Mouse (Mus musculus) limb, embryonic 13.5 days (tissue): ENCODE data around the gene Bri3bp. TPM values are rescaled to one million over a fixed set of nuclear protein-coding genes. Genes with fewer than 3 reads are reported as not detected.
A peak's percentile ranks its signal among the peaks of the same experiment; 100 is the strongest.
"Not testable (repeated sequence)": the region's sequence is repeated elsewhere in the genome, so short reads cannot be mapped to it uniquely, and the experiment has no call there.

ENCODE experiments used
- ATAC-seq: fragments of 200-750 bp; cut with Nextera tagmentation; 2 replicates; pipeline ENCODE4 v1.8.0; 2017; ENCODE audit warnings: low read depth, moderate number of reproducible peaks, moderate TSS enrichment; ENCODE audit not compliant: low FRiP score
- H3K27ac ChIP-seq: fragments of 300-500 bp; sonication (generic); 2 replicates; pipeline ENCODE4 v1.5.1; 2015; ENCODE audit warnings: inconsistent platforms, mild to moderate bottlenecking, moderate library complexity
- H3K27me3 ChIP-seq: fragments of 300-500 bp; sonication (generic); 2 replicates; pipeline ENCODE4 v1.6.1; 2015; ENCODE audit warnings: mild to moderate bottlenecking, inconsistent platforms
- H3K36me3 ChIP-seq: fragments of 300-500 bp; sonication (generic); 2 replicates; pipeline ENCODE4 v1.6.1; 2015; ENCODE audit warnings: inconsistent platforms, mild to moderate bottlenecking, moderate library complexity
- H3K4me1 ChIP-seq: fragments of 300-500 bp; sonication (generic); 2 replicates; pipeline ENCODE4 v1.6.1; 2015; ENCODE audit warnings: inconsistent platforms
- H3K4me2 ChIP-seq: fragments of 300-500 bp; sonication (generic); replicated peaks from 2 replicates; pipeline ENCODE4 v1.6.1; 2015; ENCODE audit warnings: inconsistent platforms, mild to moderate bottlenecking, moderate library complexity
- H3K4me3 ChIP-seq: fragments of 300-500 bp; sonication (generic); 2 replicates; pipeline ENCODE4 v1.5.1; 2015; ENCODE audit warnings: moderate library complexity, mild to moderate bottlenecking, inconsistent platforms
- H3K9ac ChIP-seq: fragments of 300-500 bp; sonication (generic); 2 replicates; pipeline ENCODE4 v1.6.1; 2015; ENCODE audit warnings: mild to moderate bottlenecking, inconsistent platforms
- H3K9me3 ChIP-seq: fragments of 300-500 bp; sonication (generic); 2 replicates; pipeline ENCODE4 v1.6.1; 2016; ENCODE audit warnings: inconsistent platforms
- WGBS: fragments of 180-500 bp; shearing (Covaris S2); methylation state at CpG from one replicate; pipeline ENCODE4 v1.1.7; 2015; 5-methylcytosine and 5-hydroxymethylcytosine counted together
- polyA plus RNA-seq: library from polyadenylated mRNA; unstranded; fragments of >200 nt; fragmentation: Nextera tagmentation; extraction: Ambion mirVana; gene quantifications from 2 replicates; pipeline ENCODE4 v1.2.1, GENCODE M21; 2015

The Bri3bp gene
- polyA plus RNA-seq, 1 experiment from 2014 or later, result 38.1 TPM

- Histone ChIP-seq H3K4me3 (no peak overlapping the region), H3K36me3 (peaks cover 25% of the 10 kb centered on the region), H3K9ac (peak overlapping the region; percentile 85; the same call in 1 of the 2 replicates), H3K4me1 (peaks cover 25% of the 10 kb centered on the region), H3K4me2 (peak overlapping the region; percentile 91), H3K27ac (no peak overlapping the region), H3K27me3 (no peaks in the 10 kb centered on the region), H3K9me3 (no peaks in the 10 kb centered on the region)
- no peak for ATAC-seq
- WGBS, result 73% methylated on average over 7 of the region's 7 CpGs
Measured at GRCm38 (mm10) chr5:125478037-125478436, 36.7 kb downstream of the Bri3bp start.

- Histone ChIP-seq H3K4me1 (peaks cover 25% of the 10 kb centered on the region), H3K9ac (no peak overlapping the region), H3K9me3 (no peaks in the 10 kb centered on the region), H3K36me3 (peaks cover 36% of the 10 kb centered on the region), H3K4me3 (no peak overlapping the region), H3K4me2 (no peak overlapping the region), H3K27ac (no peak overlapping the region), H3K27me3 (no peaks in the 10 kb centered on the region)
- 90% methylated on average over 3 of the region's 3 CpGs for WGBS
- ATAC-seq, result no peak
Measured at GRCm38 (mm10) chr5:125479376-125479775, 38.0 kb downstream of the Bri3bp start.

GRCm38 (mm10) chr5:125480434-125481231, 39.3 kb downstream of the Bri3bp start:
- peaks cover 25% of the 10 kb centered on the region for H3K4me1 ChIP-seq
- no peak overlapping the region for H3K9ac ChIP-seq
- H3K36me3 ChIP-seq, result peaks cover 49% of the 10 kb centered on the region
- no peaks in the 10 kb centered on the region for H3K9me3 ChIP-seq
- no peaks in the 10 kb centered on the region for H3K27me3 ChIP-seq
- WGBS, result 79% methylated on average over 11 of the region's 11 CpGs
- no peak for ATAC-seq
- no peak overlapping the region for H3K4me2 ChIP-seq
- H3K4me3 ChIP-seq, result no peak overlapping the region
- no peak overlapping the region for H3K27ac ChIP-seq

- WGBS, result 89% methylated on average over 7 of the region's 7 CpGs
- Histone ChIP-seq H3K9me3 (no peaks in the 10 kb centered on the region), H3K4me3 (no peak overlapping the region), H3K27me3 (no peaks in the 10 kb centered on the region), H3K27ac (no peak overlapping the region), H3K4me1 (peaks cover 11% of the 10 kb centered on the region), H3K36me3 (peaks cover 60% of the 10 kb centered on the region), H3K4me2 (no peak overlapping the region), H3K9ac (no peak overlapping the region)
- ATAC-seq, result no peak
Measured at GRCm38 (mm10) chr5:125482474-125482873, 41.1 kb downstream of the Bri3bp start.

- no peak for ATAC-seq
- Histone ChIP-seq H3K27ac (no peak overlapping the region), H3K27me3 (no peaks in the 10 kb centered on the region), H3K4me1 (0 out of 2 replicates have a peak, but pooled peaks cover 4% of the 10 kb centered on the region), H3K4me3 (no peak overlapping the region), H3K9ac (no peak overlapping the region), H3K4me2 (no peak overlapping the region), H3K36me3 (peaks cover 62% of the 10 kb centered on the region), H3K9me3 (no peaks in the 10 kb centered on the region)
- 72% methylated on average over 6 of the region's 6 CpGs for WGBS
Measured at GRCm38 (mm10) chr5:125483712-125484611, 42.6 kb downstream of the Bri3bp start.

GRCm38 (mm10) chr5:125485031-125485778, 43.8 kb downstream of the Bri3bp start:
- Histone ChIP-seq H3K4me3 (no peak overlapping the region), H3K9me3 (no peaks in the 10 kb centered on the region), H3K27me3 (no peaks in the 10 kb centered on the region), H3K27ac (no peak overlapping the region), H3K9ac (no peak overlapping the region), H3K4me2 (no peak overlapping the region), H3K4me1 (0 out of 2 replicates have a peak, but pooled peaks cover 4% of the 10 kb centered on the region), H3K36me3 (peaks cover 61% of the 10 kb centered on the region)
- 88% methylated on average over 4 of the region's 4 CpGs for WGBS
- ATAC-seq, result no peak

GRCm38 (mm10) chr5:125486088-125486487, 44.7 kb downstream of the Bri3bp start:
- Histone ChIP-seq H3K36me3 (peaks cover 66% of the 10 kb centered on the region), H3K9me3 (no peaks in the 10 kb centered on the region), H3K4me1 (no peaks in the 10 kb centered on the region), H3K27me3 (no peaks in the 10 kb centered on the region), H3K27ac (no peak overlapping the region), H3K4me3 (no peak overlapping the region), H3K4me2 (no peak overlapping the region), H3K9ac (no peak overlapping the region)
- no peak for ATAC-seq
- WGBS, result 89% methylated on average over 1 of the region's 1 CpGs

- 85% methylated on average over 11 of the region's 11 CpGs for WGBS
- H3K36me3 ChIP-seq, result peaks cover 73% of the 10 kb centered on the region
- no peak for ATAC-seq
Measured at GRCm38 (mm10) chr5:125487375-125488115, 46.2 kb downstream of the Bri3bp start.

GRCm38 (mm10) chr5:125488116-125488455, 46.7 kb downstream of the Bri3bp start:
- Histone ChIP-seq H3K27ac (no peak overlapping the region), H3K4me1 (no peaks in the 10 kb centered on the region), H3K4me3 (no peak overlapping the region), H3K36me3 (peaks cover 73% of the 10 kb centered on the region), H3K27me3 (no peaks in the 10 kb centered on the region), H3K4me2 (no peak overlapping the region), H3K9me3 (no peaks in the 10 kb centered on the region), H3K9ac (no peak overlapping the region)
- WGBS, result 70% methylated on average over 4 of the region's 4 CpGs
- no peak for ATAC-seq

More at GRCm38 (mm10) chr5:125487375-125488115, 46.2 kb downstream of the Bri3bp start:
- no peak overlapping the region for H3K27ac ChIP-seq
- no peaks in the 10 kb centered on the region for H3K9me3 ChIP-seq
- H3K4me3 ChIP-seq, result no peak overlapping the region
- H3K4me2 ChIP-seq, result no peak overlapping the region
- no peaks in the 10 kb centered on the region for H3K4me1 ChIP-seq
- no peak overlapping the region for H3K9ac ChIP-seq
- H3K27me3 ChIP-seq, result no peaks in the 10 kb centered on the region

GRCm38 (mm10) chr5:125488953-125489352, 47.6 kb downstream of the Bri3bp start:
- 92% methylated on average over 5 of the region's 5 CpGs for WGBS

GRCm38 (mm10) chr5:125491107-125491506, 49.7 kb downstream of the Bri3bp start:
- no peak overlapping the region for H3K27ac ChIP-seq
- WGBS, result 91% methylated on average over 10 of the region's 10 CpGs
- no peak overlapping the region for H3K9ac ChIP-seq
- no peak for ATAC-seq
- no peaks in the 10 kb centered on the region for H3K4me1 ChIP-seq
- peaks cover 71% of the 10 kb centered on the region for H3K36me3 ChIP-seq
- H3K4me3 ChIP-seq, result no peak overlapping the region
- no peak overlapping the region for H3K4me2 ChIP-seq
- H3K27me3 ChIP-seq, result no peaks in the 10 kb centered on the region
- no peaks in the 10 kb centered on the region for H3K9me3 ChIP-seq

More at GRCm38 (mm10) chr5:125488953-125489352, 47.6 kb downstream of the Bri3bp start:
- H3K4me2 ChIP-seq, H3K4me1 ChIP-seq, H3K9ac ChIP-seq, H3K27me3 ChIP-seq, H3K4me3 ChIP-seq, ATAC-seq, H3K27ac ChIP-seq, H3K9me3 ChIP-seq: not testable (repeated sequence)
- peaks cover 68% of the 10 kb centered on the region for H3K36me3 ChIP-seq
